Mouse (Mus musculus): ENCODE results near the gene Olfr1160. TPM values are rescaled to one million over a fixed set of nuclear protein-coding genes. Genes with fewer than 3 reads are reported as not detected.

Gene Olfr1160
- not detected in 2 replicates for total RNA-seq (2023)

GRCm38 (mm10) chr2:88007515-88008318 is at the start of gene Olfr1160:
Olfr1160 (minus strand) TSS chr2:88008268.

GRCm38 (mm10) chr2:88051029-88051428 is 43.0 kb upstream of the Olfr1160 start, which contains the start of gene Olfr1162:
Olfr1162 (minus strand) TSS chr2:88051129.

GRCm38 (mm10) chr2:88037599-88037998 is 29.5 kb upstream of the Olfr1160 start, which contains the start of gene Olfr73:
Olfr73 (minus strand) TSS chr2:88037699.

GRCm38 (mm10) chr2:88022474-88022873 is 14.4 kb upstream of the Olfr1160 start, which contains the start of gene Olfr1161:
Olfr1161 (plus strand) TSS chr2:88022774.

GRCm38 (mm10) chr2:87989813-87990212 is 18.3 kb downstream of the Olfr1160 start, which contains the start of gene Olfr1158:
Olfr1158 (plus strand) TSS chr2:87990113.

GRCm38 (mm10) chr2:87974563-87974962 is 33.5 kb downstream of the Olfr1160 start, which contains the start of gene Olfr74:
Olfr74 (minus strand) TSS chr2:87974663.

DNA sequence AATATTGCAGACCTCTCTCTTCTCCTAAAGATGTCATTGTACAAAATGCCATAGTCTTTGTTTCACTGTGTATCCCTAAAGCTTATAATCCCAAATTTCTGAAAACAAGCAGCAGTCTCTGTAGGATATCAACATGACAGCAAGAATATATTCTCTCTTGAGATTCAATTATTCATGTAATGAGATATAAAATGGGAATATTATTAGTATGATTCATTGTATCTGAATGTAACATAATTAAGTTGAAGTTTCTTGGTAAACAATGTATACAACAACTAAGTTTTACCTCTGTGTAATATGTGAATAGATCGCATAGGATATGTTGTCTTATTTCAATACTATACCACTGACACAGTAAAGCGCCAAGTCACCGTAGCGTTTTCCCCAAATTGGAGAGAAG is 39.9 kb downstream of the Olfr1160 start, which contains the start of gene Olfr1157:
Gene Olfr1157, minus strand, starts transcription at position 101 of the 400 bp plus-strand sequence.

GRCm38 (mm10) chr2:87953000-87953399 is 55.1 kb downstream of the Olfr1160 start, which contains the start of gene Olfr1156:
Olfr1156 (minus strand) TSS chr2:87953100.

Other genes with a start within 250 kb of the Olfr1160 start
- gene Olfr152, start 228.8 kb downstream of the Olfr1160 start, total RNA-seq (2023) = not detected in 2 replicates
- gene Olfr1143, start 207.7 kb downstream of the Olfr1160 start, total RNA-seq (2023) = not detected in 2 replicates
- not detected in 2 replicates for gene Olfr1145, start 198.4 kb downstream of the Olfr1160 start, total RNA-seq (2023)
- not detected in 2 replicates for gene Olfr1148, start 177.7 kb downstream of the Olfr1160 start, total RNA-seq (2023)
- not detected in 2 replicates for gene Olfr1150-ps1, start 164.3 kb downstream of the Olfr1160 start, total RNA-seq (2023)
- not detected in 2 replicates for gene Olfr1151, start 152.4 kb downstream of the Olfr1160 start, total RNA-seq (2023)
- not detected in 2 replicates for gene Olfr1152, start 141.8 kb downstream of the Olfr1160 start, total RNA-seq (2023)
- gene Olfr1153, start 113.3 kb downstream of the Olfr1160 start, total RNA-seq (2023) = not detected in 2 replicates
- gene Olfr1154, start 103.1 kb downstream of the Olfr1160 start, total RNA-seq (2023) = not detected in 2 replicates
- gene Olfr1155, start 63.1 kb downstream of the Olfr1160 start, total RNA-seq (2023) = not detected in 2 replicates
- gene Olfr1156, start 55.2 kb downstream of the Olfr1160 start, total RNA-seq (2023) = not detected in 2 replicates
- not detected in 2 replicates for gene Olfr1157, start 40.0 kb downstream of the Olfr1160 start, total RNA-seq (2023)
- not detected in 2 replicates for gene Olfr74, start 33.6 kb downstream of the Olfr1160 start, total RNA-seq (2023)
- not detected in 2 replicates for gene Olfr1158, start 18.2 kb downstream of the Olfr1160 start, total RNA-seq (2023)
- not detected in 2 replicates for gene Olfr1161, start 14.5 kb upstream of the Olfr1160 start, total RNA-seq (2023)
- gene Olfr73, start 29.4 kb upstream of the Olfr1160 start, total RNA-seq (2023) = not detected in 2 replicates
- not detected in 2 replicates for gene Olfr1162, start 42.9 kb upstream of the Olfr1160 start, total RNA-seq (2023)
- not detected in 2 replicates for gene Olfr1163, start 63.6 kb upstream of the Olfr1160 start, total RNA-seq (2023)
- gene Olfr1164, start 85.7 kb upstream of the Olfr1160 start, total RNA-seq (2023) = not detected in 2 replicates
- gene Olfr1166, start 120.0 kb upstream of the Olfr1160 start, total RNA-seq (2023) = not detected in 2 replicates
- not detected in 2 replicates for gene Olfr1167, start 146.9 kb upstream of the Olfr1160 start, total RNA-seq (2023)
- not detected in 2 replicates for gene Olfr1168, start 173.6 kb upstream of the Olfr1160 start, total RNA-seq (2023)
- not detected in 2 replicates for gene Olfr1170, start 220.1 kb upstream of the Olfr1160 start, total RNA-seq (2023)